Mouse (Mus musculus) left cerebral cortex, adult 11 months (tissue): ENCODE measurements at regions not wholly inside any gene's neighbourhood (a gene's known extent, or its start where the extent isn't known, plus 50 kb on each side); places are given as distances from the start of the nearest gene placed in this dataset.

Source experiments
- DNase-seq: peaks from one replicate; pipeline ENCODE4 v3.0.0; 2022; ENCODE audit warnings: low spot score

- DNase-seq: no peak
These were observed 115.6 kb downstream of the Gas1 start for GRCm38 (mm10) chr13:60061589-60061988.

- no peak for DNase-seq
These were observed 119.3 kb downstream of the Gas1 start for GRCm38 (mm10) chr13:60057761-60058274.

- no peak for DNase-seq
These were observed 122.6 kb downstream of the Gas1 start for GRCm38 (mm10) chr13:60054531-60054930.

GRCm38 (mm10) chr13:60054081-60054480, 123.1 kb downstream of the Gas1 start:
- no peak for DNase-seq

GRCm38 (mm10) chr13:60051866-60052265, 125.3 kb downstream of the Gas1 start:
- DNase-seq: no peak

GRCm38 (mm10) chr13:60050799-60051580, 126.2 kb downstream of the Gas1 start:
- DNase-seq: peak; percentile 31

- DNase-seq: no peak
These were observed 127.5 kb downstream of the Gas1 start for GRCm38 (mm10) chr13:60049703-60050102.

GRCm38 (mm10) chr13:60047791-60048730, 129.1 kb downstream of the Gas1 start:
- DNase-seq: no peak

- no peak for DNase-seq
These were observed 131.4 kb downstream of the Gas1 start for GRCm38 (mm10) chr13:60045752-60046151.

GRCm38 (mm10) chr13:60044876-60045275, 132.3 kb downstream of the Gas1 start:
- DNase-seq: no peak

GRCm38 (mm10) chr13:60042443-60042842, 134.7 kb downstream of the Gas1 start:
- no peak for DNase-seq

GRCm38 (mm10) chr13:60035536-60036130, 141.5 kb downstream of the Gas1 start:
- DNase-seq: no peak

- DNase-seq: no peak
These were observed 144.0 kb downstream of the Gas1 start for GRCm38 (mm10) chr13:60033116-60033515.

GRCm38 (mm10) chr13:60032586-60032985, 144.6 kb downstream of the Gas1 start:
- no peak for DNase-seq

- DNase-seq: no peak
These were observed 147.6 kb downstream of the Gas1 start for GRCm38 (mm10) chr13:60029591-60029990.

- no peak for DNase-seq
These were observed 157.0 kb downstream of the Gas1 start for GRCm38 (mm10) chr13:60020175-60020487.

GRCm38 (mm10) chr13:60019291-60020174, 157.6 kb downstream of the Gas1 start:
- DNase-seq: no peak

- no peak for DNase-seq
These were observed 161.3 kb downstream of the Gas1 start for GRCm38 (mm10) chr13:60015854-60016366.

- no peak for DNase-seq
These were observed 164.9 kb downstream of the Gas1 start for GRCm38 (mm10) chr13:60012046-60012813.

- no peak for DNase-seq
These were observed 166.1 kb downstream of the Gas1 start for GRCm38 (mm10) chr13:60011092-60011491.
